Mouse (Mus musculus) ES-Bruce4 (cell line): Measurements from ENCODE around the gene Usb1. TPM values are rescaled to one million over a fixed set of nuclear protein-coding genes. Genes with fewer than 3 reads are reported as not detected.

Experiments used
- H3K27ac ChIP-seq: 2 replicates; pipeline ENCODE4 v1.5.1; 2012; ENCODE audit warnings: low read length, inconsistent platforms; ENCODE audit not compliant: insufficient read depth
- H3K27me3 ChIP-seq: 2 replicates; pipeline ENCODE4 v1.6.1; 2012; ENCODE audit warnings: mild to moderate bottlenecking, low read length, inconsistent platforms; ENCODE audit not compliant: control insufficient read depth, poor library complexity, insufficient read depth, severe bottlenecking
- H3K36me3 ChIP-seq: 2 replicates; pipeline ENCODE4 v1.6.1; 2012; ENCODE audit warnings: inconsistent platforms, mild to moderate bottlenecking, low read length, moderate library complexity; ENCODE audit not compliant: control insufficient read depth, poor library complexity, insufficient read depth, severe bottlenecking
- H3K4me1 ChIP-seq: one replicate; pipeline ENCODE4 v1.8.1; 2011; ENCODE audit warnings: low read length; ENCODE audit not compliant: control insufficient read depth, insufficient read depth
- H3K4me3 ChIP-seq: 2 replicates; pipeline ENCODE4 v1.5.1; 2011; ENCODE audit warnings: low read depth, mild to moderate bottlenecking, low read length
- H3K9ac ChIP-seq: 2 replicates; pipeline ENCODE4 v1.6.1; 2012; ENCODE audit warnings: low read depth, mild to moderate bottlenecking, inconsistent platforms; ENCODE audit not compliant: poor library complexity, severe bottlenecking
- H3K9me3 ChIP-seq: replicated peaks from 2 replicates; pipeline ENCODE4 v1.6.1; 2012; ENCODE audit warnings: mild to moderate bottlenecking, low read length, inconsistent platforms; ENCODE audit not compliant: control insufficient read depth, poor library complexity, insufficient read depth, severe bottlenecking
- CTCF ChIP-seq: IDR thresholded peaks from one replicate; pipeline ENCODE4 v1.8.1; 2011; ENCODE audit warnings: low read depth, low read length
- EP300 ChIP-seq: IDR thresholded peaks from 2 replicates; pipeline ENCODE4 v1.6.1; 2011; ENCODE audit warnings: low read depth, low read length; ENCODE audit not compliant: insufficient read depth
- POLR2A ChIP-seq: IDR thresholded peaks from one replicate; pipeline ENCODE4 v1.8.1; 2011; ENCODE audit warnings: low read length; ENCODE audit not compliant: insufficient read depth
- polyA plus RNA-seq: library from polyadenylated mRNA; stranded (reverse); fragments of >200 nt; gene quantifications from 2 replicates; pipeline ENCODE4 v1.2.4, GENCODE M21; 2011; ENCODE audit warnings: low read depth; ENCODE audit not compliant: missing spikeins, insufficient read depth, insufficient read length

The Usb1 gene
- polyA plus RNA-seq, 1 experiment, result 35.5 TPM

GRCm38 (mm10) chr8:95384501-95384900 is 52.4 kb downstream of the Usb1 start:
- no peak overlapping the region for H3K9ac ChIP-seq
- no peaks in the 10 kb centered on the region for H3K9me3 ChIP-seq
- TF ChIP-seq EP300 (no peak), CTCF (no peak), POLR2A (no peak)
- H3K36me3 ChIP-seq, result no peaks in the 10 kb centered on the region
- no peak overlapping the region for H3K27ac ChIP-seq
- H3K27me3 ChIP-seq, result no peaks in the 10 kb centered on the region
- no peak overlapping the region for H3K4me3 ChIP-seq
- no peaks in the 10 kb centered on the region for H3K4me1 ChIP-seq

GRCm38 (mm10) chr8:95386037-95386436 is 54.0 kb downstream of the Usb1 start:
- Histone ChIP-seq H3K36me3 (no peaks in the 10 kb centered on the region), H3K27me3 (no peaks in the 10 kb centered on the region), H3K27ac (no peak overlapping the region), H3K4me1 (no peaks in the 10 kb centered on the region), H3K4me3 (no peak overlapping the region), H3K9ac (no peak overlapping the region), H3K9me3 (no peaks in the 10 kb centered on the region)
- no peak for TF ChIP-seq EP300
- no peak for TF ChIP-seq CTCF
- TF ChIP-seq POLR2A, result no peak

DNA sequence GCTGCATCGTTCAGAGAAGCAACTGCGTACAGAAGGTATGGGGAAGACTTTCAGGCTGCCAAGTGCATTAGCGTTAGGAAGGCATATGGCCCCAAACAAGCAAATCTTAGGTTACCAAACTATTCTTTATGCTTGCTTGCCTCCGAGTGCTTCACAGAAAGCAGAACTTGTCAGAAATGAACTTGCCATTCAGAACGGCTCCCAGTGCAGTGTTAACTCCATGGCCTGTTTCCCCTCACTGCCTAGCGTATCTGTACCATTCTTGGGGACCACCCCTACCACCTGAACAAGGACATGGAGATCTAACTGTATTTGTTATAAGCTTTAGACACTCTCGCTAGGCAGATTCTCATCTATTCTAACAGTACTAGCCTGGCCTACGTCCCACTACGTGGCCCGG is 55.1 kb downstream of the Usb1 start:
- H3K4me1 ChIP-seq, result no peaks in the 10 kb centered on the region
- TF ChIP-seq CTCF, result no peak
- no peak for TF ChIP-seq POLR2A
- TF ChIP-seq EP300, result no peak
- H3K27me3 ChIP-seq, result no peaks in the 10 kb centered on the region
- H3K4me3 ChIP-seq, result no peak overlapping the region
- no peaks in the 10 kb centered on the region for H3K9me3 ChIP-seq
- H3K9ac ChIP-seq, result no peak overlapping the region
- H3K36me3 ChIP-seq, result no peaks in the 10 kb centered on the region
- no peak overlapping the region for H3K27ac ChIP-seq

DNA sequence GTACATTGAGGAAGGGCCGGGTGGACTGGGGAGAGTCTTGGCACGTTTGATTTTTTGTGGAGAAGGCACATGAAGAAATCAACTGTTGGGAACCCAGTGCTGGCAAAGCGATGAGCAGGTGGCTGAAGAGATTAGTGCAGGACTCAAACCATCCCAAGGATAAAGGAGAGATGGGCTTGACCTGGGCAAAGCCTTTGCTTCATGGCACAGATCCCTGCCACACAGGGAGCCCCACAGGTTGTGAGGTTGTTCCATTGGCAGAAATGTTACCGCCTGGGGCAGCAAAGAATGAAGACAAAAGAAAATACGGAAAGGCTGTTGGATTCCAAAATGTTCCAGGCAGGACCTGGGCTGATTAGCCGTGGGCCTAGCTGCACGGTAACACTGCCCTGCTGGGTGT is 55.9 kb downstream of the Usb1 start:
- no peak overlapping the region for H3K27ac ChIP-seq
- TF ChIP-seq POLR2A, result no peak
- no peak for TF ChIP-seq EP300
- no peak for TF ChIP-seq CTCF
- no peak overlapping the region for H3K4me3 ChIP-seq
- no peaks in the 10 kb centered on the region for H3K27me3 ChIP-seq
- H3K4me1 ChIP-seq, result no peaks in the 10 kb centered on the region
- no peaks in the 10 kb centered on the region for H3K36me3 ChIP-seq
- no peaks in the 10 kb centered on the region for H3K9me3 ChIP-seq
- H3K9ac ChIP-seq, result no peak overlapping the region

DNA sequence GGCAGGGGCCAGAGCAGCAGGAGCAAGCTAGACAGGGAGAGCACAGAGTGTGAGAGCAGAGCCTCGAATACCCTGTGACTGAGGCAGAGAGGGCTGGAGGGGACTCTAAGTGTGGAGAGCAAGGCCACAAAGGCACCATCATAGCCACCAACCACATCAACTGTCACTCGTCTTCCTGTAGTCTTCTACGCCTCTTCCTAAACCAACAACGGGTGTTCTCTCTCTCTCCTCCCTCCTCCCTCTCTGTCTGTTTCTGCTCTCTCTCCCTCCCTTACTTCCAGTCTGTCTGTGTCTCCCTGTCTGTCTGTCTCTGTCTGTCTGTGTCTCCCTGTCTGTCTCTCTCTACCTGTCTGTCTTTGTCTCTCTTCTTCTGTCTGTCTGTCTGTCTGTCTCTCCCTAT is 58.2 kb downstream of the Usb1 start:
- Histone ChIP-seq H3K4me3 (no peak overlapping the region), H3K4me1 (peaks cover 2% of the 10 kb centered on the region), H3K9me3 (no peaks in the 10 kb centered on the region), H3K27me3 (no peaks in the 10 kb centered on the region), H3K36me3 (no peaks in the 10 kb centered on the region), H3K9ac (no peak overlapping the region), H3K27ac (no peak overlapping the region)
- no peak for TF ChIP-seq POLR2A
- no peak for TF ChIP-seq CTCF
- TF ChIP-seq EP300, result no peak

DNA sequence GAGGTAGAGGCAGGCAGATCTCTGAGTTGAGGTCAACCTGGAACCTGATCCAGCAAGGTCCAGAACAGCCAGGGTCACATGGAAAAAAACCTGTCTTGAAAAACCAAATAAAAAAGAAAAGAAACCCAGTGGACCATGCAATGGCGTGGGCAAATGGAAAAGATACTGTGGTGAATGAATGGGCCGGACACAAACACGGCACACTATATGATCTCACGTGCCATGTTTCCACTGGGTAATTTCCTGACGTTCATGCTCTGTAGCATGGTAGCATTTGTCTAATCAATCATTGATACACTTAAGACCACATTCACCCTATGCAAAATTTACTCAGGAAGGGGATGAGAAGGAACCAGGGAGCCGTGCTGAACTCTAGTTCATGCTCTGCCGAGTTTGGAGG is 59.0 kb downstream of the Usb1 start:
- Histone ChIP-seq H3K27ac (no peak overlapping the region), H3K4me1 (peaks cover 4% of the 10 kb centered on the region), H3K9ac (no peak overlapping the region), H3K9me3 (no peaks in the 10 kb centered on the region), H3K4me3 (no peak overlapping the region), H3K27me3 (no peaks in the 10 kb centered on the region), H3K36me3 (no peaks in the 10 kb centered on the region)
- no peak for TF ChIP-seq CTCF
- TF ChIP-seq POLR2A, result no peak
- TF ChIP-seq EP300, result no peak
